Mouse (Mus musculus) heart, adult 2 months (tissue): Measurements from ENCODE around the gene Casc3.

Experiments used
- CTCF ChIP-seq: fragments of 200-600 bp; IDR thresholded peaks from 2 replicates; pipeline ENCODE4 v1.8.1; 2022; ENCODE audit warnings: antibody characterized with exemption, mild to moderate bottlenecking, moderate library complexity
- EP300 ChIP-seq: fragments of 200-500 bp; IDR thresholded peaks from 2 replicates; pipeline ENCODE4 v1.6.1; 2011; ENCODE audit warnings: low read depth, low read length, control low read depth; ENCODE audit not compliant: insufficient read depth
- POLR2A ChIP-seq: fragments of 200-500 bp; IDR thresholded peaks from 2 replicates; pipeline ENCODE4 v1.6.1; 2011; ENCODE audit warnings: mild to moderate bottlenecking, low read depth, low read length, control low read depth; ENCODE audit not compliant: insufficient read depth

DNA sequence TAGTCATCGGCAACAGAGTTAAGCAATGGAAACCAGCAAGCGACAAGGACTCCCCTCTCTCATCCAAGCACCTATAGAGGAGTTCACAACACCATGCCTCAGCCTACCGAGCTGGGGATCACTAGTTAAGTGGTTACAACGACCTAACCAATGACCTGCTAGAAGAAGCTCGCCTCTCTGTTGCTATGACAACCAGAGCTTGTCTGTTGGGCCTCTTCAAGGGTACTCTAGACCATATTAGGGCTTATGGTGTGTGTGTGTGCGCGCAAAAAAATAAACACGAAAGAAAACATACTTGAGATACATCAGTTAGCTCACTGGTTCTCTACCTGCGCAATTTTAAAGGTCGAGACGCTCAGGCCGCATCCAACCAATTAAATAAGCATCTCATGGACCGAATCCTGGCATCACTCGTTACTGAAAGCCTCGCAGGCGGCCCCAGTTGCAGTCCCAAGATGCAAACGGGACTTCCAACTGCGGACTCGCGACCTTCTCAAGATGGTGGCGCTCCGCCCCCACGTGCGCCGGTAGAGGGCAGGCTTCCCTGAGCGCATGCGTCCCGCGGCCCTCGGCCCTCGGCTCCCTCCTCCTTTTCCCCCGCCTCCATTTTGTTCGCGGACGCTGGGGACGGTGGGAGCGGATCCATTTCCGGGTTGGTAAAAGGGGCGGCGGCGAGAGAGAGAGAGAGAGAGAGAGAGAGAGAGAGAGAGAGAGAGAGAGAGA lies 58.5 kb downstream of the Casc3 start, which contains the start of gene Wipf2:
- TF ChIP-seq CTCF, result peak; percentile 89
- TF ChIP-seq POLR2A, result peak; percentile 81
- peak; percentile 78; the same call in 1 of the 2 replicates for TF ChIP-seq EP300
